Mouse (Mus musculus): Measurements from ENCODE around the gene Rhot1. TPM values are rescaled to one million over a fixed set of nuclear protein-coding genes. Genes with fewer than 3 reads are reported as not detected.
A peak's percentile ranks its signal among the peaks of the same experiment; 100 is the strongest.
"Not testable (repeated sequence)": the region's sequence is repeated elsewhere in the genome, so short reads cannot be mapped to it uniquely, and the experiment has no call there.

Rhot1 gene
- polyA plus RNA-seq, 2 experiments = 40.3 to 55.8 TPM

DNA sequence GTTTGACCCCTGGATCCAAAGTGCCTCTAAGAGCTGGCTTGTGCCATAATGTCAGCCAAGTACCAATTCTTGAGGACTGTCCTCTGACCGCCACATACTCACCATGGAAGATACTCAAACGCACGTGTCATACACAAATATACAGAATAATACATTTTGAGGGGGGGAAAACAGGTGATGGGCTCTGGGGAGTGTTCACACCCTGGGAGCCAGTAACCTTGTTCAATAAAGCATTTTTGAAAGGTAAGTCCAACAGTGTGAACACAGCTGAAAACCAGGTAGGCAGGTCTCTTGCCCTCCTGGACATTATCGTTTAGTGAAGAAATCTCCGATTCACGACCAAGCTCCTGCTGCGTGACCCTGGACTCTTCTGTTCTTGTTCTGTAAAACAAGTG lies 357 bp upstream of the Rhot1 start:
- no peak overlapping the region for H3K27ac ChIP-seq (replicated peaks; ENCODE audit: low read depth, low read length)
- 40% methylated on average over 7 of the region's 7 CpGs for WGBS
- TF ChIP-seq POLR2A (IDR thresholded peaks at IDR 0.05; ENCODE audit: borderline replicate concordance, extremely low read depth, insufficient read depth, insufficient read length) = no peak
- peaks cover 9% of the 10 kb centered on the region for H3K4me1 ChIP-seq (ENCODE audit: control insufficient read depth, insufficient read depth, low read length)
- no peaks in the 10 kb centered on the region for H3K9me3 ChIP-seq (ENCODE audit: control insufficient read depth, low read length)
- peak overlapping the region; percentile 87 for H3K4me3 ChIP-seq (replicated peaks; ENCODE audit: low read length)
- H3K4me2 ChIP-seq (replicated peaks; ENCODE audit: low read depth, low read length, severe bottlenecking) = no peak overlapping the region; the same call in 1 of the 2 replicates
- DNase-seq (ENCODE audit: low spot score) = no peak
- no peak for ATAC-seq (ENCODE audit: low FRiP score, low read depth)
- no peak overlapping the region; the same call in 1 of the 2 replicates for H3K9ac ChIP-seq (ENCODE audit: low read depth, low read length, severe bottlenecking)
- H3K36me3 ChIP-seq (ENCODE audit: control insufficient read depth, insufficient read depth, low read length) = peaks cover 8% of the 10 kb centered on the region; the same call in 1 of the 2 replicates
- no peaks in the 10 kb centered on the region for H3K27me3 ChIP-seq (ENCODE audit: control insufficient read depth, insufficient read depth, low read length)

DNA sequence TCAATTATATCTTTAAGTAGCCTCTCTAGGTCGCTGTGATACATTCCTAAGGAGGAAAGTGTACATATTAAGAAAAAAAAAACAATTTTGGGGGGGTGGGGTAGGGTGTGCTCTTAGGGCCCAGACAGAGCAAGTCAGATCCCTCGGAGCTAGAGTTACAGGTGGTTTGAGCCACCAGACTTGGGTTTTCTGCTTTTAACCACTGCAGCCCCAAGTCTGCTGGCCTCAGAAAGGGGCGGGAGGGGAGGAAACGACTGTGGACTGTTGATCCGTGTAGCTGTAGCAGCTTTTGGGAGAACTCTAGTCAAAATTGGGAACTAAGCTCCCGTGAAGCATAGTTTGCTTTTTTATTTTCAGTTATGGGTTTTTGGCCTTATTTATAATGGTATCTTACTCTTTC lies 1.5 kb downstream of the Rhot1 start:
- DNase-seq (ENCODE audit: low spot score) = no peak
- H3K4me2 ChIP-seq (replicated peaks; ENCODE audit: low read depth, low read length, severe bottlenecking) = peak overlapping the region; percentile 47
- H3K9ac ChIP-seq (ENCODE audit: low read depth, low read length, severe bottlenecking) = peak overlapping the region; percentile 81
- ATAC-seq (ENCODE audit: low FRiP score, low read depth) = no peak
- H3K4me3 ChIP-seq (replicated peaks; ENCODE audit: low read length) = peak overlapping the region; percentile 87
- H3K27ac ChIP-seq (replicated peaks; ENCODE audit: low read depth, low read length) = no peak overlapping the region
- no peaks in the 10 kb centered on the region for H3K9me3 ChIP-seq (ENCODE audit: control insufficient read depth, low read length)
- H3K4me1 ChIP-seq (ENCODE audit: control insufficient read depth, insufficient read depth, low read length) = peaks cover 9% of the 10 kb centered on the region
- WGBS = 50% methylated on average over 6 of the region's 6 CpGs
- no peak for TF ChIP-seq POLR2A (IDR thresholded peaks at IDR 0.05; ENCODE audit: borderline replicate concordance, extremely low read depth, insufficient read depth, insufficient read length)
- peaks cover 24% of the 10 kb centered on the region for H3K36me3 ChIP-seq (ENCODE audit: control insufficient read depth, insufficient read depth, low read length)
- H3K27me3 ChIP-seq (ENCODE audit: control insufficient read depth, insufficient read depth, low read length) = no peaks in the 10 kb centered on the region

DNA sequence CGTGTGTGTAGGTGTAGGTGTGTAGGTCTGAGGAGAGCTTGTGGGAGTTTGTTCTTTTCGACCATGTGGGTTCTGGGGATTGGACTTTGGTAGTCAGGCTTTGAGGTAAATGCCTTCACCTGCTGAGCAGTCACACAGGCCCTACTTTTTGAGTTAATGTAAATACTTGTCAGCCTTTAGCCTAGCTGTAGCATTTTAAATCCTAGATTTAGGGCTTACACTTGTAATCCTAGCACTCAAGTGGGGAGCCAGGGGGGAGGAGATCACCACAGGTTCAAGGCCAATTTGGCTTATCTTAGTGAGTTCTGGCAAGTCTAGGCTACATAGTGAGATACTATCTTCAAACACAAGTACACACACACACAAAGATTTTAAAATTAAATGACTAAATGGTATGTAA lies 3.5 kb downstream of the Rhot1 start:
- ATAC-seq (ENCODE audit: low FRiP score, low read depth) (no peak), DNase-seq (ENCODE audit: low spot score) (no peak)
- Histone ChIP-seq H3K27ac (replicated peaks; ENCODE audit: low read depth, low read length) (no peak overlapping the region), H3K4me2 (replicated peaks; ENCODE audit: low read depth, low read length, severe bottlenecking) (no peak overlapping the region), H3K4me3 (replicated peaks; ENCODE audit: low read length) (no peak overlapping the region), H3K36me3 (ENCODE audit: control insufficient read depth, insufficient read depth, low read length) (peaks cover 26% of the 10 kb centered on the region), H3K27me3 (ENCODE audit: control insufficient read depth, insufficient read depth, low read length) (no peaks in the 10 kb centered on the region), H3K9ac (ENCODE audit: low read depth, low read length, severe bottlenecking) (no peak overlapping the region), H3K9me3 (ENCODE audit: control insufficient read depth, low read length) (no peaks in the 10 kb centered on the region), H3K4me1 (ENCODE audit: control insufficient read depth, insufficient read depth, low read length) (peaks cover 9% of the 10 kb centered on the region)
- 91% methylated on average over 2 of the region's 2 CpGs for WGBS
- no peak for TF ChIP-seq POLR2A (IDR thresholded peaks at IDR 0.05; ENCODE audit: borderline replicate concordance, extremely low read depth, insufficient read depth, insufficient read length)

DNA sequence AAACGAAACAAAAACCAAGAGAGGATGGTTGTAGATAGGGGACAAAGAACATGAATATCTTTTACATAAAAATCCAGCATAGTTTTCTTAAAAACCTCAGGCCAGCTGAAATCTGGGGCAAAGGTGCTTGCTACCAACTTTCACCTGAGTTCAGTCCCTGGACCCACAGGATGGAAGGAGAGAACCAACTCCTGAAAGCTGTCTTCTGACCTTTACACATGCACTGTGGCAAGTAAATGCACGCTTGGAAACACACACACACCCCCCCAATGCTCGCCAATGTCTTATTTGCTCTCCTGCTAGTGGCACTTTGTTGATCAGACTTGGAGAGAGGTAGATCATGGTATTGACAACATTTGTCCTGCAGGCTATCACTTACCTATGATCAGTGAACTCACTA lies 6.5 kb downstream of the Rhot1 start:
- Histone ChIP-seq H3K27me3 (ENCODE audit: control insufficient read depth, insufficient read depth, low read length) (no peaks in the 10 kb centered on the region), H3K4me3 (replicated peaks; ENCODE audit: low read length) (no peak overlapping the region), H3K27ac (replicated peaks; ENCODE audit: low read depth, low read length) (no peak overlapping the region), H3K36me3 (ENCODE audit: control insufficient read depth, insufficient read depth, low read length) (peaks cover 32% of the 10 kb centered on the region), H3K4me2 (replicated peaks; ENCODE audit: low read depth, low read length, severe bottlenecking) (no peak overlapping the region), H3K4me1 (ENCODE audit: control insufficient read depth, insufficient read depth, low read length) (peaks cover 6% of the 10 kb centered on the region), H3K9me3 (ENCODE audit: control insufficient read depth, low read length) (no peaks in the 10 kb centered on the region), H3K9ac (ENCODE audit: low read depth, low read length, severe bottlenecking) (no peak overlapping the region)
- TF ChIP-seq POLR2A (IDR thresholded peaks at IDR 0.05; ENCODE audit: borderline replicate concordance, extremely low read depth, insufficient read depth, insufficient read length) = no peak
- WGBS = 90% methylated on average over 3 of the region's 3 CpGs
- ATAC-seq (ENCODE audit: low FRiP score, low read depth) (no peak), DNase-seq (ENCODE audit: low spot score) (no peak)

DNA sequence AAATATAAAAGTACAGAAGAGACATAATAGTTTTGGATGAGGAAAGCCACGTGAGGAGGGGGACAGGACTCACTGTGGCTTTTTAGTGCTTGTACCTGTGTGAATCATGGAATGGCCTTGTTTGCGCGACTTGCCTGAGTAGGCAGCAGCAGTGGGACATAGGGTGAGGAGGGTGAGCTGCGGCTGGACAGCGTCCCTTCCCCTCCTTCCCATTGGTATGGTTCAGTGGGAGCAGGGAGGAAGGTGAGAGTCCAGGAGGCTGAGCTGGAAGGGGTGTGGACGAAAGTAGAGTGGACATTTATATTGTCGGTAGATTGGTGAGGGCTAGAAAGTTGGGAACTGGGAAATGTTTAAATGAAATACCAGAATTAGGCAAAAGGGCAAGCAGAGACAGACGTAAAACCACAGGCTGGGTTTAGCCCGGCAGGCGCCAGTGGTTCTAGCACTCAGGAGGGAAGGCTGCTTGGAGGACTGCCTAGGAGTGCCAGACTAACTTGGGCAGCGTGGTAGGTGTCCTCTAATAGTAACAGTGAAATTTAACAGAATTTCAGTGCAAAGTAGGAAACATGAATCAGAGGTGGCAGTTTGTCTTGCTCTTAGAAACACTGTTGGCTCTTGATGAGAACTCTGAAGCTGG lies 10.0 kb downstream of the Rhot1 start:
- Histone ChIP-seq H3K27me3 (ENCODE audit: control insufficient read depth, insufficient read depth, low read length) (no peaks in the 10 kb centered on the region), H3K4me2 (replicated peaks; ENCODE audit: low read depth, low read length, severe bottlenecking) (no peak overlapping the region), H3K36me3 (ENCODE audit: control insufficient read depth, insufficient read depth, low read length) (peaks cover 34% of the 10 kb centered on the region), H3K27ac (replicated peaks; ENCODE audit: low read depth, low read length) (no peak overlapping the region), H3K9me3 (ENCODE audit: control insufficient read depth, low read length) (no peaks in the 10 kb centered on the region), H3K9ac (ENCODE audit: low read depth, low read length, severe bottlenecking) (no peak overlapping the region), H3K4me3 (replicated peaks; ENCODE audit: low read length) (no peak overlapping the region), H3K4me1 (ENCODE audit: control insufficient read depth, insufficient read depth, low read length) (no peaks in the 10 kb centered on the region)
- no peak for DNase-seq (ENCODE audit: low spot score)
- TF ChIP-seq POLR2A (IDR thresholded peaks at IDR 0.05; ENCODE audit: borderline replicate concordance, extremely low read depth, insufficient read depth, insufficient read length) = no peak
- 82% methylated on average over 11 of the region's 11 CpGs for WGBS
- no peak for ATAC-seq (ENCODE audit: low FRiP score, low read depth)

DNA sequence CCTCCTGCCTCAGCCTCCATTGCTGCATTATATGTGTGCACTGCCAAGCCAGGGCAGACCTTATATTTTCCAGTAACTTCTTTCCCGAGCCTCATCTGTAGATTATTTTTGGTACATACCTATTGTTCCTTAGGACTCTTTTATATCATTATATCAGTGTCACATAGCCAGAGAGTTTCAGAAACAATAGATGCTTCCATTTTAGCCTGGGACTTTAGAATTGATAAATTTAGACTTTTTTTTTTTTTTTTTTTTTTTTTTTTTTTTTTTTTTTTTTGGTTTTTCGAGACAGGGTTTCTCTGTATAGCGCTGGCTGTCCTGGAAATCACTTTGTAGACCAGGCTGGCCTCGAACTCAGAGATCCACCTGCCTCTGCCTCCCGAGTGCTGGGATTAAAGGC lies 21.2 kb downstream of the Rhot1 start:
- peaks cover 67% of the 10 kb centered on the region for H3K36me3 ChIP-seq (ENCODE audit: control insufficient read depth, insufficient read depth, low read length)
- 90% methylated on average over 5 of the region's 5 CpGs for WGBS
- H3K4me3 ChIP-seq (replicated peaks; ENCODE audit: low read length); H3K27ac ChIP-seq (replicated peaks; ENCODE audit: low read depth, low read length); H3K4me2 ChIP-seq (replicated peaks; ENCODE audit: low read depth, low read length, severe bottlenecking); H3K4me1 ChIP-seq (ENCODE audit: control insufficient read depth, insufficient read depth, low read length); H3K9ac ChIP-seq (ENCODE audit: low read depth, low read length, severe bottlenecking); H3K27me3 ChIP-seq (ENCODE audit: control insufficient read depth, insufficient read depth, low read length); DNase-seq (ENCODE audit: low spot score); ATAC-seq (ENCODE audit: low FRiP score, low read depth); H3K9me3 ChIP-seq (ENCODE audit: control insufficient read depth, low read length): not testable (repeated sequence)

Measured in limb, embryonic 14.5 days (tissue).